Mouse (Mus musculus) hindbrain, embryonic 10.5 days (tissue): ENCODE results near the gene 4921507P07Rik. TPM values are rescaled to one million over a fixed set of nuclear protein-coding genes. Genes with fewer than 3 reads are reported as not detected.

ENCODE experiments used
- DNase-seq: peaks from one replicate; pipeline ENCODE4 v3.0.0-alpha.2; 2017; ENCODE audit warnings: low spot score
- H3K27ac ChIP-seq: fragments of 300-500 bp; sonication (generic); 2 replicates; pipeline ENCODE4 v1.5.1; 2016; ENCODE audit warnings: mild to moderate bottlenecking, moderate library complexity
- H3K27me3 ChIP-seq: fragments of 300-500 bp; sonication (generic); 2 replicates; pipeline ENCODE4 v1.6.1; 2016; ENCODE audit warnings: mild to moderate bottlenecking; ENCODE audit not compliant: poor library complexity, insufficient read depth, severe bottlenecking
- H3K36me3 ChIP-seq: fragments of 300-500 bp; sonication (generic); 2 replicates; pipeline ENCODE4 v1.6.1; 2016; ENCODE audit warnings: mild to moderate bottlenecking, moderate library complexity
- H3K4me1 ChIP-seq: fragments of 300-500 bp; sonication (generic); replicated peaks from 2 replicates; pipeline ENCODE4 v1.6.1; 2016; ENCODE audit warnings: mild to moderate bottlenecking
- H3K4me3 ChIP-seq: fragments of 300-500 bp; sonication (generic); 2 replicates; pipeline ENCODE4 v1.5.1; 2016; ENCODE audit warnings: mild to moderate bottlenecking, moderate library complexity
- H3K9me3 ChIP-seq: fragments of 300-500 bp; sonication (generic); 2 replicates; pipeline ENCODE4 v1.6.1; 2016; ENCODE audit warnings: mild to moderate bottlenecking, moderate library complexity
- WGBS: fragments of 180-500 bp; shearing (Covaris S2); methylation state at CpG from one replicate; pipeline ENCODE4 v1.1.7; 2016; 5-methylcytosine and 5-hydroxymethylcytosine counted together
- polyA plus RNA-seq: library from polyadenylated mRNA; unstranded; fragments of >200 nt; fragmentation: Nextera tagmentation; extraction: Ambion mirVana; gene quantifications from 2 replicates; pipeline ENCODE4 v1.2.1, GENCODE M21; 2016

4921507P07Rik gene
- polyA plus RNA-seq, 1 experiment from 2014 or later = 0.93 TPM

GRCm38 (mm10) chr6:50524261-50524896, 72.1 kb downstream of the 4921507P07Rik start:
- no peaks in the 10 kb centered on the region for H3K27me3 ChIP-seq
- 0 out of 2 replicates have a peak, but pooled peaks cover 5% of the 10 kb centered on the region for H3K4me1 ChIP-seq
- no peak overlapping the region for H3K27ac ChIP-seq
- H3K36me3 ChIP-seq = no peaks in the 10 kb centered on the region
- DNase-seq = no peak
- H3K9me3 ChIP-seq = no peaks in the 10 kb centered on the region
- no peak overlapping the region for H3K4me3 ChIP-seq
- 89% methylated on average over 10 of the region's 10 CpGs for WGBS

Other genes with a start within 250 kb of the 4921507P07Rik start
- gene Osbpl3, start 140.4 kb downstream of the 4921507P07Rik start, polyA plus RNA-seq = 6.2 and 6.6 TPM in 2 replicates
- gene Cycs, start 30.1 kb downstream of the 4921507P07Rik start, polyA plus RNA-seq = 75.5 and 82.5 TPM in 2 replicates
- not detected in 2 replicates for gene Npvf, start 57.8 kb upstream of the 4921507P07Rik start, polyA plus RNA-seq